Mouse (Mus musculus) brain, embryonic 14.5 days (tissue): ENCODE results near the gene Acbd6. TPM values are rescaled to one million over a fixed set of nuclear protein-coding genes. Genes with fewer than 3 reads are reported as not detected.

Experiments
- DNase-seq: peaks from one replicate; pipeline ENCODE4 v3.0.0-alpha.2; 2011; ENCODE audit warnings: low read depth
- CTCF ChIP-seq: fragments of 200-500 bp; IDR thresholded peaks from 2 replicates; pipeline ENCODE4 v1.5.1; 2012; ENCODE audit warnings: inconsistent platforms, mild to moderate bottlenecking, moderate library complexity, borderline replicate concordance; ENCODE audit not compliant: insufficient read depth, insufficient read length; ENCODE audit errors: extremely low read depth
- POLR2A ChIP-seq: fragments of 200-500 bp; IDR thresholded peaks from 2 replicates; pipeline ENCODE4 v1.6.1; 2012; ENCODE audit warnings: mild to moderate bottlenecking, inconsistent platforms, borderline replicate concordance; ENCODE audit not compliant: poor library complexity, insufficient read depth, insufficient read length, severe bottlenecking; ENCODE audit errors: extremely low read depth
- polyA plus RNA-seq: library from polyadenylated mRNA; depleted of rRNA; stranded (reverse); fragments of >200 nt; gene quantifications from 2 replicates; pipeline ENCODE4 v1.2.3, GENCODE M21; 2012

Acbd6 gene
- polyA plus RNA-seq, 1 experiment: 98.6 TPM

- DNase-seq: peak; percentile 87
- TF ChIP-seq POLR2A: no peak
- no peak for TF ChIP-seq CTCF
These were observed 28.6 kb upstream of the Acbd6 start for GRCm38 (mm10) chr1:155529120-155529963.

- no peak for TF ChIP-seq POLR2A
These were observed 27.1 kb upstream of the Acbd6 start for GRCm38 (mm10) chr1:155530561-155531457.

GRCm38 (mm10) chr1:155532396-155532795 is 25.5 kb upstream of the Acbd6 start:
- no peak for DNase-seq
- no peak for TF ChIP-seq POLR2A

More at GRCm38 (mm10) chr1:155530561-155531457, 27.1 kb upstream of the Acbd6 start:
- peak; percentile 79 for DNase-seq

- TF ChIP-seq POLR2A (no peak), CTCF (no peak)
- no peak for DNase-seq
These were observed 24.9 kb upstream of the Acbd6 start for GRCm38 (mm10) chr1:155532833-155533688.

GRCm38 (mm10) chr1:155533689-155533965 is 24.3 kb upstream of the Acbd6 start:
- DNase-seq: no peak
- no peak for TF ChIP-seq CTCF
- TF ChIP-seq POLR2A: no peak

GRCm38 (mm10) chr1:155537005-155537642 is 20.8 kb upstream of the Acbd6 start:
- peak; percentile 84 for DNase-seq

GRCm38 (mm10) chr1:155538006-155538405 is 19.9 kb upstream of the Acbd6 start:
- DNase-seq: no peak
- TF ChIP-seq POLR2A (no peak), CTCF (no peak)

More at GRCm38 (mm10) chr1:155537005-155537642, 20.8 kb upstream of the Acbd6 start:
- TF ChIP-seq POLR2A: no peak
- TF ChIP-seq CTCF: peak; percentile 71

GRCm38 (mm10) chr1:155557642-155558011 is 293 bp upstream of the Acbd6 start:
- TF ChIP-seq POLR2A: no peak
- no peak for TF ChIP-seq CTCF
- no peak for DNase-seq

- no peak for TF ChIP-seq POLR2A
- TF ChIP-seq CTCF: no peak
- DNase-seq: no peak
These were observed 2.1 kb downstream of the Acbd6 start for GRCm38 (mm10) chr1:155560021-155560420.

GRCm38 (mm10) chr1:155560678-155561077 is 2.8 kb downstream of the Acbd6 start:
- DNase-seq: no peak
- TF ChIP-seq POLR2A (no peak), CTCF (no peak)
